Mouse (Mus musculus) CH12.LX (cell line): Measurements from ENCODE around the gene Etv6. TPM values are rescaled to one million over a fixed set of nuclear protein-coding genes. Genes with fewer than 3 reads are reported as not detected.

ENCODE experiments used
- DNase-seq: peaks from one replicate; pipeline ENCODE4 v3.0.0-alpha.2; 2013; ENCODE audit errors: extremely low read depth
- H3K27ac ChIP-seq: 2 replicates; pipeline ENCODE4 v1.5.1; 2012; ENCODE audit warnings: low read depth, mild to moderate bottlenecking, control low read depth, moderate library complexity; ENCODE audit not compliant: insufficient read depth
- H3K27me3 ChIP-seq: replicated peaks from 2 replicates; pipeline ENCODE3; 2012; ENCODE audit warnings: inconsistent platforms
- H3K36me3 ChIP-seq, 2 experiments: replicated peaks in 1 of 2; 2 replicates each; pipeline versions ENCODE3 to v1.6.1; 2012; ENCODE audit warnings: inconsistent platforms in 1 of 2, low read length in 1 of 2, mild to moderate bottlenecking in 1 of 2, mixed read lengths in 1 of 2, moderate library complexity in 1 of 2; ENCODE audit not compliant: control insufficient read depth in 1 of 2, insufficient read depth in 1 of 2
- H3K4me1 ChIP-seq, 2 experiments: 2 replicates each; pipeline ENCODE4 v1.6.1; 2012; ENCODE audit warnings: inconsistent platforms in 1 of 2, moderate library complexity in 1 of 2; ENCODE audit not compliant: insufficient read depth in 2 of 2, control insufficient read depth in 1 of 2
- H3K4me2 ChIP-seq: 2 replicates; pipeline ENCODE4 v1.6.1; 2012; ENCODE audit warnings: low read depth, mild to moderate bottlenecking, control low read depth; ENCODE audit not compliant: poor library complexity, insufficient read depth, severe bottlenecking
- H3K4me3 ChIP-seq, 3 experiments: fragments of 150-350 bp in 1 of 3; sonication (generic) in 1 of 3; replicated peaks in 1 of 3; 2 replicates each; pipeline versions ENCODE3 to v1.5.1; 2011 to 2012; ENCODE audit warnings: low read depth in 2 of 3, low read length in 2 of 3, mild to moderate bottlenecking in 2 of 3, moderate library complexity in 2 of 3, control low read depth in 1 of 3, improper control_type of control experiment in 1 of 3, inconsistent platforms in 1 of 3, mixed read lengths in 1 of 3; ENCODE audit not compliant: poor library complexity in 1 of 3
- H3K79me2 ChIP-seq: replicated peaks from 2 replicates; pipeline ENCODE4 v1.6.1; 2012; ENCODE audit warnings: mild to moderate bottlenecking, moderate library complexity; ENCODE audit not compliant: control insufficient read depth, poor library complexity, insufficient read depth, severe bottlenecking; ENCODE audit errors: extremely low read depth
- H3K9ac ChIP-seq: 2 replicates; pipeline ENCODE4 v1.6.1; 2012; ENCODE audit warnings: low read depth, mild to moderate bottlenecking, control low read depth, moderate library complexity; ENCODE audit not compliant: insufficient read depth
- H3K9me3 ChIP-seq: replicated peaks from 2 replicates; pipeline ENCODE3; 2012; ENCODE audit warnings: low read length, inconsistent platforms, mixed read lengths
- CHD1 ChIP-seq: IDR thresholded peaks from 2 replicates; pipeline ENCODE4 v1.6.1; 2012; ENCODE audit warnings: low read depth, low read length, improper control_type of control experiment, inconsistent platforms
- CHD2 ChIP-seq: IDR thresholded peaks from 2 replicates; pipeline ENCODE4 v1.6.1; 2011; ENCODE audit warnings: low read length, improper control_type of control experiment
- CTCF ChIP-seq, 2 experiments: IDR thresholded peaks in 1 of 2; conservative IDR thresholded peaks in 1 of 2; 2 replicates each; pipeline ENCODE4 v1.5.1; 2011 to 2012; ENCODE audit warnings: low read depth in 2 of 2, low read length in 2 of 2, improper control_type of control experiment in 1 of 2, inconsistent platforms in 1 of 2, mild to moderate bottlenecking in 1 of 2, moderate library complexity in 1 of 2
- E2F4 ChIP-seq: IDR thresholded peaks from 2 replicates; pipeline ENCODE4 v1.6.1; 2011; ENCODE audit warnings: low read depth, low read length, improper control_type of control experiment; ENCODE audit not compliant: insufficient replicate concordance
- GABPA ChIP-seq: IDR thresholded peaks from 2 replicates; pipeline ENCODE4 v1.6.1; 2012; ENCODE audit warnings: low read depth, low read length, improper control_type of control experiment, inconsistent platforms; ENCODE audit not compliant: insufficient replicate concordance
- HCFC1 ChIP-seq: IDR thresholded peaks from 2 replicates; pipeline ENCODE4 v1.6.1; 2012; ENCODE audit warnings: low read depth, mild to moderate bottlenecking, inconsistent platforms, low read length, improper control_type of control experiment
- IRF4 ChIP-seq: IDR thresholded peaks from 2 replicates; pipeline ENCODE4 v1.6.1; 2014; ENCODE audit warnings: low read depth, mild to moderate bottlenecking, inconsistent platforms, low read length, improper control_type of control experiment
- KAT2A ChIP-seq: IDR thresholded peaks from 2 replicates; pipeline ENCODE4 v1.6.1; 2012; ENCODE audit warnings: low read length, improper control_type of control experiment, inconsistent platforms; ENCODE audit not compliant: insufficient replicate concordance
- MAFK ChIP-seq: IDR thresholded peaks from 2 replicates; pipeline ENCODE4 v1.6.1; 2011; ENCODE audit warnings: low read length, improper control_type of control experiment; ENCODE audit not compliant: insufficient replicate concordance
- MAZ ChIP-seq: IDR thresholded peaks from 2 replicates; pipeline ENCODE4 v1.6.1; 2012; ENCODE audit warnings: low read depth, mild to moderate bottlenecking, inconsistent platforms, low read length, improper control_type of control experiment, moderate library complexity
- MEF2A ChIP-seq: IDR thresholded peaks from 2 replicates; pipeline ENCODE4 v1.6.1; 2014; ENCODE audit warnings: low read depth, mild to moderate bottlenecking, inconsistent platforms, low read length, improper control_type of control experiment, borderline replicate concordance
- MXI1 ChIP-seq: IDR thresholded peaks from 2 replicates; pipeline ENCODE4 v1.6.1; 2011; ENCODE audit warnings: mild to moderate bottlenecking, low read depth, low read length, improper control_type of control experiment
- PAX5 ChIP-seq: IDR thresholded peaks from 2 replicates; pipeline ENCODE4 v1.6.1; 2012; ENCODE audit warnings: low read length, inconsistent platforms, mixed read lengths
- POLR2A ChIP-seq: IDR thresholded peaks from 2 replicates; pipeline ENCODE4 v1.6.1; 2011; ENCODE audit warnings: low read depth, mild to moderate bottlenecking, improper control_type of control experiment, low read length
- RCOR1 ChIP-seq: conservative IDR thresholded peaks from 2 replicates; pipeline ENCODE4 v1.6.1; 2012; ENCODE audit warnings: low read depth, mild to moderate bottlenecking, inconsistent platforms, low read length, improper control_type of control experiment
- SMC3 ChIP-seq: IDR thresholded peaks from 2 replicates; pipeline ENCODE4 v1.6.1; 2011; ENCODE audit warnings: low read depth, low read length, improper control_type of control experiment
- TBP ChIP-seq: conservative IDR thresholded peaks from 2 replicates; pipeline ENCODE4 v1.6.1; 2011; ENCODE audit warnings: low read depth, low read length, improper control_type of control experiment
- UBTF ChIP-seq: IDR thresholded peaks from 2 replicates; pipeline ENCODE4 v1.6.1; 2012; ENCODE audit warnings: low read depth, mild to moderate bottlenecking, inconsistent platforms, low read length, improper control_type of control experiment, moderate library complexity
- USF1 ChIP-seq: IDR thresholded peaks from 2 replicates; pipeline ENCODE4 v1.6.1; 2014; ENCODE audit warnings: low read depth, mild to moderate bottlenecking, inconsistent platforms, low read length, improper control_type of control experiment
- USF2 ChIP-seq: conservative IDR thresholded peaks from 2 replicates; pipeline ENCODE4 v1.6.1; 2011; ENCODE audit warnings: low read depth, low read length, improper control_type of control experiment
- ZC3H11A ChIP-seq: IDR thresholded peaks from 2 replicates; pipeline ENCODE4 v1.6.1; 2012; ENCODE audit warnings: low read depth, mild to moderate bottlenecking, inconsistent platforms, low read length, improper control_type of control experiment
- ZNF384 ChIP-seq: IDR thresholded peaks from 2 replicates; pipeline ENCODE4 v1.6.1; 2012; ENCODE audit warnings: low read depth, low read length, improper control_type of control experiment, inconsistent platforms
- dilution Hi-C: fragments of 300-500 bp; cut with MboI; formaldehyde crosslinking; loops from 2 replicates; pipeline ENCODE4 v1.14.3; 2020; ENCODE audit warnings: low sequenced_read_pairs; ENCODE audit not compliant: extremely low pct_unique_long_range_greater_than_20kb, extremely low pct_ligation_motif_present
- in situ Hi-C: fragments of 300-500 bp; cut with MboI; formaldehyde crosslinking; loops from 3 replicates; pipeline ENCODE4 v1.14.3; 2019; ENCODE audit warnings: low sequenced_read_pairs, low pct_ligation_motif_present, low pct_unique_long_range_greater_than_20kb, mixed read lengths
- polyA plus RNA-seq: library from polyadenylated mRNA; unstranded; fragments of >175 nt; gene quantifications from 2 replicates; pipeline ENCODE4 v1.2.1, GENCODE M21; 2012; ENCODE audit warnings: low read depth; ENCODE audit not compliant: insufficient read length
- total RNA-seq, 2 experiments: library from RNA; depleted of rRNA; stranded (reverse); fragments of 300-350 nt in 1 of 2; fragments of >200 nt in 1 of 2; gene quantifications; 2 replicates each; pipeline ENCODE4 v1.2.3; 2012 to 2014

Etv6 gene
- total and polyA plus RNA-seq, 3 experiments: 7.6 to 29.5 (median 10.1) TPM

GRCm38 (mm10) chr6:134086351-134086750, 50.9 kb downstream of the Etv6 start:
- no peak overlapping the region for H3K27ac ChIP-seq
- no peak for DNase-seq
- peaks cover 2 to 51% of the 10 kb centered on the region in 2 experiments; a peak in 2 of 4 replicates for H3K4me1 ChIP-seq
- no peak overlapping the region for H3K9ac ChIP-seq
- dilution Hi-C loops: no loop called here
- H3K36me3 ChIP-seq: peaks cover 0 to 82% of the 10 kb centered on the region in 2 experiments
- H3K4me3 ChIP-seq: no peak overlapping the region
- in situ Hi-C loops: no loop called here
- peaks cover 6% of the 10 kb centered on the region; the same call in 1 of the 2 replicates for H3K79me2 ChIP-seq
- no peak for TF ChIP-seq USF1
- TF ChIP-seq CHD2: no peak
- no peak for TF ChIP-seq CHD1
- TF ChIP-seq MEF2A: no peak
- TF ChIP-seq MXI1: no peak
- no peak for TF ChIP-seq E2F4
- TF ChIP-seq PAX5: no peak
- no peak for TF ChIP-seq POLR2A
- TF ChIP-seq MAZ: no peak
- TF ChIP-seq SMC3: no peak
- no peak for TF ChIP-seq RCOR1
- TF ChIP-seq HCFC1: no peak
- no peak for TF ChIP-seq USF2
- no peak for TF ChIP-seq UBTF
- no peak for TF ChIP-seq TBP
- TF ChIP-seq ZC3H11A: no peak
- TF ChIP-seq IRF4: no peak
- no peak for TF ChIP-seq CTCF (conservative IDR thresholded peaks at IDR 0.05 in 1 of 2, IDR thresholded peaks at IDR 0.05 in 1 of 2; ENCODE audit: low read depth in 2 of 2, low read length in 2 of 2)
- no peaks in the 10 kb centered on the region for H3K27me3 ChIP-seq
- H3K9me3 ChIP-seq: no peaks in the 10 kb centered on the region
- no peak overlapping the region for H3K4me2 ChIP-seq

- dilution Hi-C loops (no loop called here), in situ Hi-C loops (no loop called here)
- no peaks in the 10 kb centered on the region for H3K27me3 ChIP-seq
- H3K4me3 ChIP-seq: no peak overlapping the region
- H3K36me3 ChIP-seq: peaks cover 3 to 90% of the 10 kb centered on the region in 2 experiments
- no peaks in the 10 kb centered on the region for H3K9me3 ChIP-seq
- no peak for DNase-seq
- peaks cover 4 to 52% of the 10 kb centered on the region in 2 experiments; a peak in 3 of 4 replicates for H3K4me1 ChIP-seq
- H3K9ac ChIP-seq: no peak overlapping the region
- TF ChIP-seq GABPA (no peak), MAFK (no peak), CHD1 (no peak), ZNF384 (no peak), KAT2A (no peak), USF1 (no peak), RCOR1 (no peak), CTCF (conservative IDR thresholded peaks at IDR 0.05 in 1 of 2, IDR thresholded peaks at IDR 0.05 in 1 of 2; ENCODE audit: low read depth in 2 of 2, low read length in 2 of 2) (no peak), CHD2 (no peak)
- TF ChIP-seq, all 38 proteins: peak for 0
- no peak overlapping the region for H3K4me2 ChIP-seq
- no peak overlapping the region for H3K27ac ChIP-seq
- H3K79me2 ChIP-seq: peaks cover 6% of the 10 kb centered on the region
These were observed 52.2 kb downstream of the Etv6 start for GRCm38 (mm10) chr6:134087709-134088108.
